Mouse (Mus musculus) stomach, postnatal 0 days (tissue): ENCODE measurements at regions not wholly inside any gene's neighbourhood (a gene's known extent, or its start where the extent isn't known, plus 50 kb on each side); places are given as distances from the start of the nearest gene placed in this dataset.

Experiments
- CTCF ChIP-seq: IDR thresholded peaks from 2 replicates; pipeline ENCODE4 v1.5.1; 2016; ENCODE audit warnings: antibody characterized with exemption, low read depth, mild to moderate bottlenecking, moderate library complexity
- EP300 ChIP-seq: optimal IDR thresholded peaks from 2 replicates; pipeline ENCODE3; 2016; ENCODE audit warnings: antibody characterized with exemption

- TF ChIP-seq CTCF (no peak), EP300 (no peak)
These were observed 321.5 kb upstream of the Zeb2 start for GRCm38 (mm10) chr2:45438739-45439138.
